Mouse (Mus musculus) midbrain, embryonic 11.5 days (tissue): Measurements from ENCODE around the gene Rgs9bp. TPM values are rescaled to one million over a fixed set of nuclear protein-coding genes. Genes with fewer than 3 reads are reported as not detected.
"Not testable (repeated sequence)": the region's sequence is repeated elsewhere in the genome, so short reads cannot be mapped to it uniquely, and the experiment has no call there.

Source experiments
- ATAC-seq: fragments of 200-750 bp; cut with Nextera tagmentation; 2 replicates; pipeline ENCODE4 v1.8.0; 2017; ENCODE audit warnings: moderate TSS enrichment, moderate library complexity; ENCODE audit not compliant: low FRiP score
- DNase-seq: peaks from one replicate; pipeline ENCODE4 v3.0.0; 2015; ENCODE audit warnings: low spot score; ENCODE audit errors: missing footprints
- H3K27ac ChIP-seq: fragments of 300-500 bp; sonication (generic); 2 replicates; pipeline ENCODE4 v1.5.1; 2014; ENCODE audit warnings: low read depth, low read length
- H3K27me3 ChIP-seq: fragments of 300-500 bp; sonication (generic); 2 replicates; pipeline ENCODE4 v1.6.1; 2014; ENCODE audit warnings: mild to moderate bottlenecking, low read length, moderate library complexity, mixed read lengths; ENCODE audit not compliant: control insufficient read depth, insufficient read depth
- H3K36me3 ChIP-seq: fragments of 300-500 bp; sonication (generic); 2 replicates; pipeline ENCODE4 v1.6.1; 2014; ENCODE audit warnings: mild to moderate bottlenecking, low read length, moderate library complexity, mixed read lengths; ENCODE audit not compliant: control insufficient read depth, insufficient read depth
- H3K4me1 ChIP-seq: fragments of 300-500 bp; sonication (generic); 2 replicates; pipeline ENCODE4 v1.6.1; 2014; ENCODE audit warnings: low read length; ENCODE audit not compliant: control insufficient read depth, insufficient read depth
- H3K4me2 ChIP-seq: fragments of 300-500 bp; sonication (generic); 2 replicates; pipeline ENCODE4 v1.6.1; 2014; ENCODE audit warnings: mild to moderate bottlenecking, moderate library complexity
- H3K4me3 ChIP-seq: fragments of 300-500 bp; sonication (generic); 2 replicates; pipeline ENCODE4 v1.5.1; 2014; ENCODE audit warnings: low read depth, low read length
- H3K9ac ChIP-seq: fragments of 300-500 bp; sonication (generic); 2 replicates; pipeline ENCODE4 v1.6.1; 2014; ENCODE audit warnings: low read length
- H3K9me3 ChIP-seq: fragments of 300-500 bp; sonication (generic); 2 replicates; pipeline ENCODE4 v1.6.1; 2016; ENCODE audit warnings: low read length; ENCODE audit not compliant: control insufficient read depth
- WGBS: fragments of 180-500 bp; shearing (Covaris S2); extraction: QIAGEN DNeasy Blood & Tissue Kit; methylation state at CpG from one replicate; pipeline ENCODE4 v1.1.7; 2014; 5-methylcytosine and 5-hydroxymethylcytosine counted together
- polyA plus RNA-seq: library from polyadenylated mRNA; unstranded; fragments of >200 nt; fragmentation: Nextera tagmentation; extraction: Ambion mirVana; gene quantifications from 2 replicates; pipeline ENCODE4 v1.2.1, GENCODE M21; 2014

The Rgs9bp gene
- polyA plus RNA-seq, 1 experiment from 2014 or later = 0.45 TPM

- under 1% methylated on average over 49 of the region's 49 CpGs for WGBS
- Histone ChIP-seq H3K27ac (peak within 1 kb of the TSS; percentile 2; the same call in 1 of the 2 replicates), H3K4me2 (peak within 1 kb of the TSS; percentile 96), H3K4me3 (peak within 1 kb of the TSS; percentile 67), H3K9me3 (no peaks in the 10 kb centered on the region), H3K27me3 (peaks cover 20% of the 10 kb centered on the region), H3K4me1 (peaks cover 22% of the 10 kb centered on the region), H3K9ac (peak within 1 kb of the TSS; percentile 68), H3K36me3 (no peaks in the 10 kb centered on the region)
- DNase-seq = peak; percentile 96
- ATAC-seq = peak; percentile 98
Measured at GRCm38 (mm10) chr7:35586055-35586905, 898 bp upstream of the Rgs9bp start, which contains the start of gene Ankrd27. Ankrd27 (plus strand) TSS chr7:35586244.

DNA sequence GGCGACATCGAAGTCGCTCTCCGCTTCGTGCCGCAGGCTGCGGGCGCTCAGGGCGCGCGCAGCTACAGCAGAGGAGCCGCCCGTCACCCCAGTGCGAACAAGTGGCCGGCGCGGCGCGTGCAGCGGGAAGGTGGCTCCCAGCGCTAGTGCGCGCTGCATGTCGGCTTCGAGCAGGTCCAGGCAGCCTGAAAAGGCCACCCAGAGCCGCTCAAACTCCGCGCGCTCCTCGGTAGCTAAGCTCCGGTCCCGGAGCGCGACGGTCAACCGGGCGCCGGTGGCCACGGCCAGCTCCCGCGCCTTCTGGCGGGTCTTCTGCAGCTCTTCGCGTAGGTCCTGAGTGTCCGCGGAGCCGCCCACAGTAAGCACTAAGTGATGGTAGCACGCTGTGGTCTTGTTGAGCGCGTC lies 594 bp downstream of the Rgs9bp start:
- DNase-seq = no peak

DNA sequence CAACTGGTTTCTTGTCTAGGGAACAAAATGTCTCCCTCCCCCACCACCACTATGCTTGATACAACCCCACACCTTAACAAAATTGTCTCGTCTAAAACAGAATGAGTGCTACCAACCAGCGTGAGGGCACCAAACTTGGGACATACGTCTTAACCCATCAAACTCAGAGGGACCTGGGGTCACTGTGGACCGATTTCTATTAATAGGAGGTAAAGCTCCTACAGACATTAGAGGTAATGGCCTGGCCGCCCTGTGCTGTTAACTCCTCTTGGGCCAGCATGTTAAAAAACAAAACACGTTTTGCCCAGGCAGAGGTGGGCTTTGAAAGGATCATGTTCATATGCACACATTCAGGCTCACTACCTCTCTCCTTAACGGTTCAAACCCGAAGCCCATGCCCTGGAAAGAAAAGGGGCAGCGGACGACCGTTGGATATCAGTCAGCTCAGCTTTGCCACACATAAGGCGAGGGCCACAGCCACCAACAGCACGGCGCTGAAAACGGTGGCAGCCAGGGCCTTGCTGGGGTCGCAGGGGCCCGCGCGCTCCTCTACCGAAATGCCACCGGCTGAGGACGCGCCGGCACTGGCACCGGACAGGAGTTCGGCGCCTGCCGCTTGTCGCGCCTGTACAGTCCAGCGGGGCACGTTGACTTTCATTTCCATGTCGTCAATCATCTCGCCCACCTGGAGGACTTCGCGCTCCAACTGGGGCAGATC lies 1.2 kb downstream of the Rgs9bp start:
- H3K36me3 ChIP-seq = no peaks in the 10 kb centered on the region
- peak overlapping the region; percentile 45 for H3K9ac ChIP-seq
- H3K4me1 ChIP-seq = peaks cover 22% of the 10 kb centered on the region
- peak overlapping the region; percentile 96 for H3K4me2 ChIP-seq
- no peak for ATAC-seq
- peak; percentile 93 for DNase-seq
- peaks cover 20% of the 10 kb centered on the region for H3K27me3 ChIP-seq
- no peaks in the 10 kb centered on the region for H3K9me3 ChIP-seq
- H3K27ac ChIP-seq = no peak overlapping the region
- whole genome bisulfite sequencing = 2% methylated on average over 36 of the region's 36 CpGs
- H3K4me3 ChIP-seq = peak overlapping the region; percentile 67

More for the DNA sequence above, 594 bp downstream of the Rgs9bp start:
- Histone ChIP-seq H3K4me3 (peak overlapping the region; percentile 67), H3K9ac (peak overlapping the region; percentile 45), H3K27ac (no peak overlapping the region), H3K4me1 (peaks cover 22% of the 10 kb centered on the region), H3K9me3 (no peaks in the 10 kb centered on the region), H3K4me2 (peak overlapping the region; percentile 96), H3K36me3 (no peaks in the 10 kb centered on the region), H3K27me3 (peaks cover 20% of the 10 kb centered on the region)
- ATAC-seq = no peak
- WGBS = under 1% methylated on average over 50 of the region's 50 CpGs

- Histone ChIP-seq H3K4me3 (no peak overlapping the region), H3K36me3 (no peaks in the 10 kb centered on the region), H3K9me3 (no peaks in the 10 kb centered on the region), H3K4me1 (peaks cover 22% of the 10 kb centered on the region), H3K9ac (no peak overlapping the region), H3K4me2 (peak overlapping the region; percentile 6; the same call in 1 of the 2 replicates), H3K27ac (no peak overlapping the region), H3K27me3 (peaks cover 20% of the 10 kb centered on the region)
- DNase-seq (peak; percentile 88), ATAC-seq (no peak)
- 3% methylated on average over 11 of the region's 11 CpGs for WGBS
Measured at GRCm38 (mm10) chr7:35583476-35584025, 1.8 kb downstream of the Rgs9bp start.

DNA sequence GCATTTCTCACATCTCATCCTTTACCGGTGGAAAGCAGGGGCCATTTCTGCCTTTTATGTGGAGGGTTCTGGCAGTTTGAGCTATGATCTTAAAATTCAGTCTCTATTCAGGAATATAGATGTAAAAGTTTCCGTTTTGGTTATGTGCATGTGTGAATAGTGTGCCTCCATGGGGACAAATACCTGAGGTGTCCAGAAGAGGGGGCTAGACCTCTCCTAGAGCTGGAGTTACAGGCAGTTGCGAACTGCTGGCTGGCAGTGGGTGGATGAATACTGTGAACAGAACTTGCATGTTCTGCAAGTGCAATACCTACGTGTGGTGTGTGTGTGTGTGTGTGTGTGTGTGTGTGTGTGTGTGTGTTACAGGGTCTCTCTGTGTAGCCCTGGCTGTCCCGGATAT lies 2.7 kb downstream of the Rgs9bp start:
- Histone ChIP-seq H3K9me3 (no peaks in the 10 kb centered on the region), H3K4me1 (peaks cover 22% of the 10 kb centered on the region), H3K4me3 (no peak overlapping the region), H3K27ac (no peak overlapping the region), H3K27me3 (peaks cover 20% of the 10 kb centered on the region), H3K9ac (no peak overlapping the region), H3K36me3 (no peaks in the 10 kb centered on the region), H3K4me2 (no peak overlapping the region)
- peak; percentile 81 for DNase-seq
- ATAC-seq = no peak
- 64% methylated on average over 5 of the region's 5 CpGs for WGBS

DNA sequence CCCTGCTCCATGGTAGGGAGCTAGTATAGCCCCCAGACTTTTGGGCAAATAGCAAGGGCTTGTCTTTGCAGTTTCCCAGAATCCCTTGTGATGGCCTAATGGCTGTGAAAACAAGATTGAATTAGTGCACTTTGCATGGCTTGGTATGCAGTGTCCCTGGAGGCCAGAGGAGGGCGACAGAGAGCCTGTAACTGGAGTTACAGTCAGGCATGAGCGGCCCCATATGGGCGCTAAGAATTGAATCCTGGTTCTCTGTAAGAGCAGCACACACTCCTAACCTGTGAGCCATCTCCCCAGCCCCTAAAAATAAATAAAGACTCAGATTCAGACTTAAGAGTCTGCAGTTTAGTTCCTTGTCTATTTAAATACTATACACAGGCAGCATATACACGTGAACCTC lies 5.5 kb downstream of the Rgs9bp start:
- Histone ChIP-seq H3K4me2 (no peak overlapping the region), H3K36me3 (no peaks in the 10 kb centered on the region), H3K9ac (no peak overlapping the region), H3K9me3 (no peaks in the 10 kb centered on the region), H3K27me3 (peaks cover 15% of the 10 kb centered on the region), H3K4me1 (peaks cover 14% of the 10 kb centered on the region), H3K4me3 (no peak overlapping the region), H3K27ac (no peak overlapping the region)
- DNase-seq = peak; percentile 88
- no peak for ATAC-seq
- 36% methylated on average over 4 of the region's 4 CpGs for WGBS

DNA sequence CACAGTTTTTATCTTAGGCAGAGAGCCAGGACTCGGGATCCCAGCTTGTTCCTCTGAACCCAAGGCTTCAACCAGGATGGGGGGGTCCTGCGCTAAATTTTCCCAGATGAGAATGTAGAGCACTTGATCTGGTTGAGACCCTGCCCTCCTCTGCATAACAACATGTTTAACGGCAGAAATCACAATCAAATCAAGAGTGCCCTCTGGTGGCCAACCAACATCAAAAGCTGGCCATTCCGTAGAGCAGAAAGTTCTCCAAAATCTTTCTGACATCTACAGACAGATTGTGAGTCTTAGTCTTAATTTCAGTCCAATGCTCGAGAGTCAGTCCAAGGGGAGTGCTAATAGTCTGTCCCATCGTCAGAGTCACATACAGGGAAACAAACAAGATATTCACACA lies 14.5 kb downstream of the Rgs9bp start:
- not testable (repeated sequence) for H3K4me3 ChIP-seq, H3K9me3 ChIP-seq, ATAC-seq, H3K36me3 ChIP-seq, H3K4me2 ChIP-seq, H3K4me1 ChIP-seq, H3K27me3 ChIP-seq, H3K27ac ChIP-seq, H3K9ac ChIP-seq
- WGBS = 24% methylated on average over 6 of the region's 6 CpGs
- DNase-seq = peak; percentile 81

- H3K4me1 ChIP-seq, H3K36me3 ChIP-seq, ATAC-seq, H3K4me2 ChIP-seq, H3K27ac ChIP-seq, H3K27me3 ChIP-seq, H3K4me3 ChIP-seq, H3K9ac ChIP-seq, H3K9me3 ChIP-seq: not testable (repeated sequence)
- 85% methylated on average over 4 of the region's 4 CpGs for WGBS
- peak; percentile 23 for DNase-seq
Measured at GRCm38 (mm10) chr7:35569724-35570123, 15.7 kb downstream of the Rgs9bp start.

DNA sequence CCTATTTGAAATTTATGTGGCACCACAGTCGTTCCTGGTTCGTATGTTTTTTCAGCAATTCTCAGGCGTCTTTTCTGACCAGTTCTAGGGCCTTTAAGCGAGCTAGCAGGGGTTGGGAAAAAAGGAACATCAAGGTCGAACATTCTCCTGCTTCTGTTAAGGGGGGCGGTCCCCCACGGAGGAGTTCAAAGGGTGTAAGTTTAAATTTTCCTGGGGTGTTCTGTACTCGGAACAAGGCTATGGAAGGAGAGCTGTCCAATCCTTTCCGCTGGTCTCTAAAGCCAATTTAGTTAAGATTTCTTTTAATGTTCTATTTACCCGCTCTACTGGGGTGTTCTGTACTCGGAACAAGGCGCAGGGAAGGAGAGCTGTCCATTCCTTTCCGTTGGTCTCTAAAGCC lies 19.4 kb downstream of the Rgs9bp start:
- H3K9ac ChIP-seq, ATAC-seq, H3K4me1 ChIP-seq, H3K36me3 ChIP-seq, DNase-seq, H3K27me3 ChIP-seq, H3K4me3 ChIP-seq, H3K27ac ChIP-seq, H3K4me2 ChIP-seq, H3K9me3 ChIP-seq: not testable (repeated sequence)
- 87% methylated on average over 13 of the region's 13 CpGs for WGBS
